Mouse (Mus musculus) central nervous system, embryonic 14 days (tissue): ENCODE data around the gene Mrps16. TPM values are rescaled to one million over a fixed set of nuclear protein-coding genes. Genes with fewer than 3 reads are reported as not detected.

Experiments
- polyA plus RNA-seq: library from polyadenylated mRNA; depleted of rRNA; stranded (reverse); fragments of >200 nt; gene quantifications from 2 replicates; pipeline ENCODE4 v1.2.3, GENCODE M21; 2012; rRNA removed

Gene Mrps16
- polyA plus RNA-seq = 44.0 and 48.8 TPM in 2 replicates

GRCm38 (mm10) chr14:20393205-20393913, at the start of gene Mrps16:
Gene Mrps16, minus strand, starts transcription at chr14:20393634.

GRCm38 (mm10) chr14:20388441-20389129, 4.8 kb downstream of the Mrps16 start, which contains the start of gene Dnajc9:
Gene Dnajc9, minus strand, starts transcription at chr14:20388910.

GRCm38 (mm10) chr14:20347991-20348541, 45.4 kb downstream of the Mrps16 start, which contains the start of the genes Ecd and Fam149b:
Gene Ecd, minus strand, starts transcription at chr14:20348121.
Gene Fam149b, plus strand, starts transcription at chr14:20348162.

Other genes starting within 250 kb of the Mrps16 start
- 2.8 and 3.0 TPM in 2 replicates for gene Kcnk5, start 211.8 kb downstream of the Mrps16 start, polyA plus RNA-seq
- gene Kcnk16, start 124.4 kb downstream of the Mrps16 start, polyA plus RNA-seq = not detected in 2 replicates
- gene Nudt13, start 98.9 kb downstream of the Mrps16 start, polyA plus RNA-seq = 18.7 and 19.8 TPM in 2 replicates
- 33.1 and 33.5 TPM in 2 replicates for gene Ecd, start 45.5 kb downstream of the Mrps16 start, polyA plus RNA-seq
- 61.3 and 65.0 TPM in 2 replicates for gene Fam149b, start 45.5 kb downstream of the Mrps16 start, polyA plus RNA-seq
- gene Dnajc9, start 4.7 kb downstream of the Mrps16 start, polyA plus RNA-seq = 126 and 146 TPM in 2 replicates
- gene Cfap70, start 58.6 kb upstream of the Mrps16 start, polyA plus RNA-seq = 0.69 and 1.2 TPM in 2 replicates
- 19.0 and 28.1 TPM in 2 replicates for gene Anxa7, start 86.5 kb upstream of the Mrps16 start, polyA plus RNA-seq
- gene Mss51, start 103.3 kb upstream of the Mrps16 start, polyA plus RNA-seq = 2.2 and 2.3 TPM in 2 replicates
- 116 and 117 TPM in 2 replicates for gene Ppp3cb, start 152.9 kb upstream of the Mrps16 start, polyA plus RNA-seq
- 23.8 and 24.3 TPM in 2 replicates for gene Usp54, start 247.4 kb upstream of the Mrps16 start, polyA plus RNA-seq